Mouse (Mus musculus) bone marrow, adult 2 months (tissue): Measurements from ENCODE around the gene Phrf1.

Experiments
- CTCF ChIP-seq: fragments of 200-500 bp; IDR thresholded peaks from 2 replicates; pipeline ENCODE4 v1.5.1; 2011; ENCODE audit warnings: low read length, control low read depth; ENCODE audit not compliant: control insufficient read depth, insufficient read depth
- POLR2A ChIP-seq: fragments of 200-500 bp; IDR thresholded peaks from 2 replicates; pipeline ENCODE4 v1.6.1; 2011; ENCODE audit warnings: low read depth, mild to moderate bottlenecking, control low read depth, low read length, borderline replicate concordance; ENCODE audit not compliant: control insufficient read depth

GRCm38 (mm10) chr7:141230570-141230969 lies 2.0 kb downstream of the Phrf1 start:
- TF ChIP-seq POLR2A = no peak
- no peak for TF ChIP-seq CTCF
